Mouse (Mus musculus): ENCODE data around the gene Mdga2.

The Mdga2 gene

GRCm38 (mm10) chr12:67222221-67223025 lies at the start of gene Mdga2:
Gene Mdga2 (minus strand): TSS chr12:67222549.
- DNase-seq (ENCODE audit: low spot score in 2 of 2), result peak; percentile 50 to 80

GRCm38 (mm10) chr12:67267409-67267808 lies 45.1 kb upstream of the Mdga2 start:
- no peak for DNase-seq (ENCODE audit: low spot score in 2 of 2)

- DNase-seq (ENCODE audit: low spot score in 2 of 2), result no peak
These were observed 1.2 kb upstream of the Mdga2 start for GRCm38 (mm10) chr12:67223530-67223929.

GRCm38 (mm10) chr12:67221329-67222220 lies 774 bp downstream of the Mdga2 start:
- DNase-seq (ENCODE audit: low spot score in 2 of 2), result peak in 1 of 2 experiments; percentile 71

- peak; percentile 30 to 61 for DNase-seq (ENCODE audit: low spot score in 2 of 2)
These were observed 1.6 kb downstream of the Mdga2 start for GRCm38 (mm10) chr12:67220641-67221231.

GRCm38 (mm10) chr12:67220041-67220440 lies 2.3 kb downstream of the Mdga2 start:
- DNase-seq (ENCODE audit: low spot score in 2 of 2), result peak in 1 of 2 experiments; percentile 18

GRCm38 (mm10) chr12:67219564-67219963 lies 2.8 kb downstream of the Mdga2 start:
- no peak for DNase-seq (ENCODE audit: low spot score in 2 of 2)

GRCm38 (mm10) chr12:67212801-67213200 lies 9.5 kb downstream of the Mdga2 start:
- DNase-seq (ENCODE audit: low spot score in 2 of 2), result no peak

- DNase-seq (ENCODE audit: low spot score in 2 of 2), result no peak
These were observed 44.2 kb downstream of the Mdga2 start for GRCm38 (mm10) chr12:67178155-67178554.

GRCm38 (mm10) chr12:67156569-67157237 lies 65.6 kb downstream of the Mdga2 start:
- no peak for DNase-seq (ENCODE audit: low spot score in 2 of 2)

GRCm38 (mm10) chr12:67153077-67153476 lies 69.3 kb downstream of the Mdga2 start:
- no peak for DNase-seq (ENCODE audit: low spot score in 2 of 2)

GRCm38 (mm10) chr12:67141605-67142004 lies 80.7 kb downstream of the Mdga2 start:
- DNase-seq (ENCODE audit: low spot score in 2 of 2), result no peak

GRCm38 (mm10) chr12:67140131-67140530 lies 82.2 kb downstream of the Mdga2 start:
- DNase-seq (ENCODE audit: low spot score in 2 of 2), result no peak

- DNase-seq (ENCODE audit: low spot score in 2 of 2), result no peak
These were observed 94.9 kb downstream of the Mdga2 start for GRCm38 (mm10) chr12:67127457-67127856.

- DNase-seq (ENCODE audit: low spot score in 2 of 2), result no peak
These were observed 98.5 kb downstream of the Mdga2 start for GRCm38 (mm10) chr12:67123874-67124273.

GRCm38 (mm10) chr12:67118652-67119515 lies 103.5 kb downstream of the Mdga2 start:
- DNase-seq (ENCODE audit: low spot score in 2 of 2), result no peak

GRCm38 (mm10) chr12:67104171-67104570 lies 118.2 kb downstream of the Mdga2 start:
- no peak for DNase-seq (ENCODE audit: low spot score in 2 of 2)

GRCm38 (mm10) chr12:67094414-67094813 lies 127.9 kb downstream of the Mdga2 start:
- no peak for DNase-seq (ENCODE audit: low spot score in 2 of 2)

- no peak for DNase-seq (ENCODE audit: low spot score in 2 of 2)
These were observed 131.9 kb downstream of the Mdga2 start for GRCm38 (mm10) chr12:67090420-67090965.
